Mouse (Mus musculus) kidney, postnatal 36 days (tissue): ENCODE data around the gene Faf1.

ENCODE experiments used
- DNase-seq, 2 experiments: peaks; one replicate each; pipeline ENCODE4 v3.0.0; 2021 to 2022; ENCODE audit warnings: mixed read lengths in 2 of 2

The Faf1 gene

GRCm38 (mm10) chr4:109981083-109981870, 304.9 kb downstream of the Faf1 start:
- no peak for DNase-seq

GRCm38 (mm10) chr4:109981871-109982680, 305.7 kb downstream of the Faf1 start:
- peak in 1 of 2 experiments; percentile 28 for DNase-seq

GRCm38 (mm10) chr4:109982681-109983265, 306.4 kb downstream of the Faf1 start:
- DNase-seq: peak in 1 of 2 experiments; percentile 8

- peak in 1 of 2 experiments; percentile 20 for DNase-seq
Observed at GRCm38 (mm10) chr4:109983281-109984001, 307.1 kb downstream of the Faf1 start.

GRCm38 (mm10) chr4:109984011-109984411, 307.6 kb downstream of the Faf1 start:
- DNase-seq: no peak

GRCm38 (mm10) chr4:109984496-109985423, 308.4 kb downstream of the Faf1 start:
- DNase-seq: peak in 1 of 2 experiments; percentile 4

GRCm38 (mm10) chr4:109985424-109986172, 309.2 kb downstream of the Faf1 start:
- DNase-seq: no peak

- DNase-seq: no peak
Observed at GRCm38 (mm10) chr4:109986301-109986700, 309.9 kb downstream of the Faf1 start.

GRCm38 (mm10) chr4:109986748-109987355, 310.5 kb downstream of the Faf1 start:
- DNase-seq: no peak

GRCm38 (mm10) chr4:109987560-109988362, 311.4 kb downstream of the Faf1 start:
- DNase-seq: no peak

- DNase-seq: no peak
Observed at GRCm38 (mm10) chr4:109988411-109988810, 312.0 kb downstream of the Faf1 start.

- peak in 1 of 2 experiments; percentile 7 for DNase-seq
Observed at GRCm38 (mm10) chr4:109989213-109989612, 312.8 kb downstream of the Faf1 start.

GRCm38 (mm10) chr4:110006044-110006443, 329.7 kb downstream of the Faf1 start:
- DNase-seq: no peak
